Mouse (Mus musculus) bone marrow, adult 2 months (tissue): ENCODE results near the gene Traf3.

Source experiments
- CTCF ChIP-seq: fragments of 200-500 bp; IDR thresholded peaks from 2 replicates; pipeline ENCODE4 v1.5.1; 2011; ENCODE audit warnings: low read length, control low read depth; ENCODE audit not compliant: control insufficient read depth, insufficient read depth
- POLR2A ChIP-seq: fragments of 200-500 bp; IDR thresholded peaks from 2 replicates; pipeline ENCODE4 v1.6.1; 2011; ENCODE audit warnings: low read depth, mild to moderate bottlenecking, control low read depth, low read length, borderline replicate concordance; ENCODE audit not compliant: control insufficient read depth

GRCm38 (mm10) chr12:111143509-111144063 lies 22.6 kb upstream of the Traf3 start:
- TF ChIP-seq CTCF (no peak), POLR2A (no peak)
